Mouse (Mus musculus) neural tube, embryonic 14.5 days (tissue): ENCODE data around the gene Selenow. TPM values are rescaled to one million over a fixed set of nuclear protein-coding genes. Genes with fewer than 3 reads are reported as not detected.
A peak's percentile ranks its signal among the peaks of the same experiment; 100 is the strongest.

Source experiments
- ATAC-seq: fragments of 200-750 bp; cut with Nextera tagmentation; 2 replicates; pipeline ENCODE4 v1.8.0; 2017; ENCODE audit warnings: low read depth, mild to moderate bottlenecking, moderate TSS enrichment, moderate library complexity
- H3K27ac ChIP-seq: fragments of 300-500 bp; sonication (generic); 2 replicates; pipeline ENCODE4 v1.5.1; 2014; ENCODE audit warnings: low read depth, mild to moderate bottlenecking, control low read depth, low read length, moderate library complexity, mixed read lengths
- H3K27me3 ChIP-seq: fragments of 300-500 bp; sonication (generic); 2 replicates; pipeline ENCODE4 v1.6.1; 2014; ENCODE audit warnings: low read length; ENCODE audit not compliant: control insufficient read depth, insufficient read depth
- H3K36me3 ChIP-seq: fragments of 300-500 bp; sonication (generic); 2 replicates; pipeline ENCODE4 v1.6.1; 2014; ENCODE audit warnings: low read length, mixed read lengths; ENCODE audit not compliant: control insufficient read depth, insufficient read depth
- H3K4me1 ChIP-seq: fragments of 300-500 bp; sonication (generic); 2 replicates; pipeline ENCODE4 v1.6.1; 2014; ENCODE audit warnings: low read length; ENCODE audit not compliant: control insufficient read depth, insufficient read depth
- H3K4me2 ChIP-seq: fragments of 300-500 bp; sonication (generic); 2 replicates; pipeline ENCODE4 v1.6.1; 2014; ENCODE audit warnings: mild to moderate bottlenecking, low read depth, low read length, control low read depth
- H3K4me3 ChIP-seq: fragments of 300-500 bp; sonication (generic); 2 replicates; pipeline ENCODE4 v1.5.1; 2014; ENCODE audit warnings: low read depth, low read length, control low read depth, mixed read lengths
- H3K9ac ChIP-seq: fragments of 300-500 bp; sonication (generic); replicated peaks from 2 replicates; pipeline ENCODE4 v1.6.1; 2014; ENCODE audit warnings: low read depth, mild to moderate bottlenecking, control low read depth, low read length, mixed read lengths
- H3K9me3 ChIP-seq: fragments of 300-500 bp; sonication (generic); 2 replicates; pipeline ENCODE4 v1.6.1; 2016; ENCODE audit warnings: low read length; ENCODE audit not compliant: control insufficient read depth
- WGBS: fragments of 180-500 bp; shearing (Covaris S2); extraction: QIAGEN DNeasy Blood & Tissue Kit; methylation state at CpG from one replicate; pipeline ENCODE4 v1.1.7; 2014; 5-methylcytosine and 5-hydroxymethylcytosine counted together
- polyA plus RNA-seq: library from polyadenylated mRNA; unstranded; fragments of >200 nt; fragmentation: Nextera tagmentation; extraction: Ambion mirVana; gene quantifications from 2 replicates; pipeline ENCODE4 v1.2.1, GENCODE M21; 2014

Gene Selenow
- 1,481 and 1,546 TPM in 2 replicates for polyA plus RNA-seq

DNA sequence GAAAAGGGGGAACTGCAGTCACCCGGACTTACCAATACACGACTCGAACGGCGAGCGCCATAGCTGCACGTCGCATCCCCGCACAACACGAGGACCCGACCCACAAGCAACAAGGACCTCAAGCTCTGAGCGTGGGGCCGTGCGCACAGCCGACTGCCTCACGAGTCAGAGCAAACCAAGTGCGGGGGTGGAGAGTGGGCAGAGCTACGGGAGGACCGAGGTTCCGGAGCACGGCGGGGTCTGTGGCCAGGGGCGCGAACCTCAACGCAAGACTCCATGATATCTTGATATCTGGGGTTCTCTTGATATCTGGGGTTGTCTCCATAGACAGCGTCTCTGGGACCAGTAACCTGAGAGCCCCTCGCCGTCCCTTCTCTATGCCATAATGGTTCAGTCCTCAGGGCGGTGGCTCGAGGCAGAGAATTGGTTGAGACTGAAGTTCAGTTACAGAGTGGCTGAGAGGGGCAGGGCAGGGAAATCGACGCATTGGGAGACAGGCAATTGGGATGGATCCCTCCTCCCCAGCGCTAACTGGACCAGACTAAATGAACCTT is at the start of gene Selenow:
Gene Selenow, minus strand, starts transcription at position 183 of the 554 bp plus-strand sequence.
- peak; percentile 95 for ATAC-seq
- Histone ChIP-seq H3K4me2 (peak within 1 kb of the TSS; percentile 65), H3K27ac (peak within 1 kb of the TSS; percentile 73), H3K9me3 (no peaks in the 10 kb centered on the region), H3K36me3 (peaks cover 10% of the 10 kb centered on the region), H3K9ac (peak within 1 kb of the TSS; percentile 64), H3K4me1 (peaks cover 12% of the 10 kb centered on the region; the same call in 1 of the 2 replicates), H3K4me3 (peak within 1 kb of the TSS; percentile 85), H3K27me3 (no peaks in the 10 kb centered on the region)
- WGBS: under 1% methylated on average over 33 of the region's 33 CpGs

DNA sequence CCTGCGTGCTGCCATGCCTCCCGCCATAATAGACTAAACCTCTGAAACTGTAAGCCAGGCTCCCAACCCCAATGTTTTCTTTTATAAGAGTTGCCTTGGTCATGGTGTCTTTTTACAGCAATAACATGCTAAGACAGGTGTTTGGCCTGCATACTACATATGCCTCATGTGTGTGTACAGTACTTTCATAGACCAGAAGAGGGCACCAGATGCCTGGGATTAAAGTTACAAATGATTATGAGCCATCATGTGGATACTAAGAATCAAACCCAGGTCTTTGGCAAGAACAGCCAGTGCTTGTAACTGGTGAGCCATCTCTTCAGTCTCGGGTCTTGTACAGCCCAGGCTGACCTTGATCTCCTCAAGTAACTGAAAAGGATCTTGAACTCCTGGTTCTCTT is 47.5 kb upstream of the Selenow start:
- H3K36me3 ChIP-seq: peaks cover 18% of the 10 kb centered on the region
- H3K4me2 ChIP-seq: no peak overlapping the region
- H3K27me3 ChIP-seq: no peaks in the 10 kb centered on the region
- H3K9ac ChIP-seq: no peak overlapping the region
- 92% methylated on average over 3 of the region's 3 CpGs for WGBS
- ATAC-seq: no peak
- no peak overlapping the region for H3K4me3 ChIP-seq
- H3K9me3 ChIP-seq: no peaks in the 10 kb centered on the region
- no peak overlapping the region for H3K27ac ChIP-seq
- H3K4me1 ChIP-seq: no peaks in the 10 kb centered on the region

DNA sequence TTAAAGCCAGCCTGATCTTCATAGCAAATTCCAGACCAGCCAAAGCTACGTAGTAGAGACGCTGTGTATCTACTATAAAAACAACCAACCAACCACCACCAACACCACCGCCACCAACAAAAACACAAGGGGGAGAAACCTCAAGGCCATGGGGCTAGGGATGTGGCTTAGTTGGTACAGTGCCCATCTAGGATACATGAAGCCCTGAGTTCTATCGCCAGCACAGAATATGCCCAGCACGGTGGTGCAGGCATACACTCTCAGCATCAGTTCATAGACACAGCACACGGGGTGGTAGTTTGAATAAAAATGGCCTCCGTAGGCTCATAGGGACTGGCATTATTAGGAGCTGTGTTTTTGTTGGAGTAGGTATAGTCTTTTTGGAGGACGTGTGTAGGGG is 46.1 kb upstream of the Selenow start:
- Histone ChIP-seq H3K9me3 (no peaks in the 10 kb centered on the region), H3K9ac (no peak overlapping the region), H3K4me1 (no peaks in the 10 kb centered on the region), H3K4me3 (no peak overlapping the region), H3K27ac (no peak overlapping the region), H3K36me3 (peaks cover 13% of the 10 kb centered on the region), H3K27me3 (no peaks in the 10 kb centered on the region), H3K4me2 (no peak overlapping the region)
- 92% methylated on average over 8 of the region's 8 CpGs for WGBS
- ATAC-seq: no peak

DNA sequence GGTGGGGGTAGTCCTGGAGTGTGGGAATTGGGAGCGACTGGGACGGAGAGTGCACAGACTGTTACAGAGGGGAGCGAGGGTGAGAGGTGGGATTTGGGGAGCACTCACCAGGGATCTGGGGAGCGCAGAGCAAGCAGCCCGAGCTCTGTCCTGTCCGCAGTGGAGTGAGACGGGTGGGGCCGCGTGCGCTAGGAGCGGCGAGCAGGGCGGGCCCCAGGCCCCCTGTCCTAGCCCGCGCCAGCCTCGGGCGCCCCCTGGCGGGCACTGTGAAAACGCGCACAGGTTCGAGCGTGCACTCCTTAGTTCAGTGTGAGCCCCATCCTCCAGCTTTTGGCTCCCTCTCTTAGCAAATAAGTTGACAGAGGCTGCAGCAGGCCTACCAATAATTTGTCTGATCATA is 45.1 kb upstream of the Selenow start, which contains the start of gene Ehd2:
Gene Ehd2, minus strand, starts transcription at position 256 of the 400 bp plus-strand sequence.
- Histone ChIP-seq H3K4me3 (0 out of 2 replicates have a peak within 1 kb of the TSS, but pooled peaks have one; percentile 12), H3K27me3 (no peaks in the 10 kb centered on the region), H3K4me2 (peak within 1 kb of the TSS; percentile 37), H3K27ac (no peak within 1 kb of the TSS), H3K9me3 (no peaks in the 10 kb centered on the region), H3K36me3 (peaks cover 10% of the 10 kb centered on the region), H3K4me1 (no peaks in the 10 kb centered on the region), H3K9ac (no peak within 1 kb of the TSS)
- peak; percentile 78 for ATAC-seq
- 1% methylated on average over 21 of the region's 22 CpGs for WGBS

DNA sequence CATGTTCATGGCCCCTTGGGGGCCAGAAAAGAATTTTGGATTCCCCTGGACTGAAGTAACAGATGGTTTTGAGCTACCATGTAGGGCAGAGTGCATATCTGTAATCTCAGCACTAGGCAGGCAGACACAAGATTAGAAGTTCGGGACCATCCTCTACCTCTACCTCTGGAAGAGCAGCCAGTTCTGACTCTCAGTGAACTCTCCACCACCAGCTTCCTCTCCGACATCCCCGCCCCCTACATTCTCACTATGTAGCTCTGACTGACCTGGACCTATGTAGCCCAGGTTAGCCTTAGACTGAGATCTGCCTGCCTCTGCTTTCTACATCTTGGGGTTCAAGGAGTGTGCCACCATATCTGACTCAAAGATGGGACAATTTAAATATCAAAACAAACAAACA is 44.3 kb upstream of the Selenow start:
- no peak for ATAC-seq
- no peak overlapping the region for H3K4me2 ChIP-seq
- H3K4me1 ChIP-seq: no peaks in the 10 kb centered on the region
- WGBS: 74% methylated on average over 3 of the region's 3 CpGs
- no peak overlapping the region for H3K4me3 ChIP-seq
- H3K9me3 ChIP-seq: no peaks in the 10 kb centered on the region
- no peaks in the 10 kb centered on the region for H3K27me3 ChIP-seq
- H3K36me3 ChIP-seq: peaks cover 2% of the 10 kb centered on the region; the same call in 1 of the 2 replicates
- no peak overlapping the region for H3K9ac ChIP-seq
- H3K27ac ChIP-seq: no peak overlapping the region

DNA sequence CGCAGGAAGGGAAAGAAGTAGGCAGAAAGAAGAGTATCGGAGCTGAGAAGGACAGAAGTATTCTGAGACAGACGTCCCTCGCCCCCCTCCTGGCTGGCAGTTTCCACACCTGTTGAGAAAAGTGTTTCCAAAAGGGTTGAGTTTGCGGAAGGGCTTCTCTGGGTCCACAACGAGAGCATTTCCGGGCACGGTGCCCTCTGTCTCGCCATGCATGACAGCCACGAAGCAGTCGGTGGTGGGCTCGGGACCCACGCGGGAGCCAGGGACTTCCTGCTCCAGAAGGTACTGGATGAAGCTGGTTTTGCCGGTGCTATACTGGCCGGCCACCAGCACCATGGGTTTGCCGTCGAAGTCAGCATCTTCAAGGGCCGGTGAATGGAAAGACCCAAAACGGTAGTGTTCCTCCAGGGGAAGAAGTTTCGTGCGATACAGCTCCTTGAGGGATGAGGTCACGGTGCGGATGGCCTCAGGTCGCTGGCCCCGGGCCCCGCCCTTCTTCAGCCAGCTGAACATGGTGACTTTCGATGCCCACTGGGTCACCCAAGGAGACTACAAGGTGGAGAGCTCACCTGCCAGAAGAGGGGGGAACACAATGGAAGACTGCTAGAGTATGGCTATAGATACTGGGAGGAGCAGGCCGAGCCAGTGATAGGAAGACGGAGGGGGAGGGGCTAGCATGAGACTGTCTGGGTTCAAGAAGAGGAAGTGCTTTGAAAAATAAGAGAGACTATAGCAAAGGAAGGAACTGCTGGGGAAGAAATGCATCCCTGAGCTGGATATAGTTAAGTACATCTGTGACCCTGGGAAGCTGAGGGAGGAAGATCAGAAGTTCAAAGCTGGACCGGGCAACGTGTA is 41.8 kb upstream of the Selenow start:
- Histone ChIP-seq H3K27me3 (no peaks in the 10 kb centered on the region), H3K4me1 (no peaks in the 10 kb centered on the region), H3K4me3 (no peak overlapping the region), H3K9ac (no peak overlapping the region), H3K36me3 (no peaks in the 10 kb centered on the region), H3K9me3 (no peaks in the 10 kb centered on the region), H3K4me2 (no peak overlapping the region), H3K27ac (no peak overlapping the region)
- WGBS: 84% methylated on average over 32 of the region's 32 CpGs
- no peak for ATAC-seq

DNA sequence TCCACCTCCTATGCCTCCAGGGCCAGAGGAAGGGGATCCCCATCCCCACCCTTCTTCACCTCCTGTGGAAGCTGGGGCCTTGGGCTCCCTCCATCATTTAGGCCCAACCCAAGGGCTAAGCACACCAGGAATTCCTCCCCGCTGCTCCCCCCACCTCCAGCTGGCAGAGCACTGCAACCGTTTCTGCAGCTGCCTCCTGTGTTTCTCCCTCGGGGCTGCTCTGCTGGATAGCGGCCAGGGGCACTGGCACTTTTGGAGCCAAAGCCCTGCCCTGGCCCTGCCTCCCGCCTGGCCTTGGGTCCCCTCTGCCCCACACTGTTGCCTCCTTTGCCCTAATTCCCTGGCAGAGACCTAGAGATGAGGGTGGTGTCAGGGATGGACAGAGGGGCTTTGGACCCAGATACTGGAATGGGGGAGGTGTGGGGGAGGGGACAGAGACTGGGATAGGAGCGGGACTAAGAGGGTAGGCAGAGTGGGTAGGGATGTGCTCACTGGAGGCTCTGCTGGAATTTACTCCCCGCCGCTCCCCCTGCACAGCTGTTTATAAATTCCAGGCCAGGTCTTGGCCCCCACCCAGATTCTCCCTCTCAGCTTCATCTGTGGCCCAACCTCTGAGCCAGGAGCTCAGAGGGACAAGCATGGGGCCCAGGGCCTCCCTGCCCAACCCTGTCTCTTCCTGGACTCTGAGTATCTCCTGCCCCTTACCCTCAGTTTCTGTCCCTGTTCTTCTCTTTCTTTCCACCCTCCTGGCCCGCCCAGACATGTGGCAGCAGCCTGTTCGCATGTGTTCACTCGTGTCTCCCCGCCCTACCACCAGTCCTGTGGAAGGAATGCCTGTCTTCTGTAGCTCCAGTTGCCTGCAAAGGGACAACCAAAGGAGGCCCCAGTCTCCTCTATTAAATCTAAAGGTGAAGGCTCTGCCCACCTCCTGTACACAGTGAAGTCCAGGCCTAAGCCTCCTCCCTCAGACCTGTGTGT is 40.4 kb upstream of the Selenow start:
- H3K27me3 ChIP-seq: no peaks in the 10 kb centered on the region
- 38% methylated on average over 12 of the region's 12 CpGs for WGBS
- no peak overlapping the region for H3K4me3 ChIP-seq
- H3K9me3 ChIP-seq: no peaks in the 10 kb centered on the region
- H3K36me3 ChIP-seq: no peaks in the 10 kb centered on the region
- H3K27ac ChIP-seq: no peak overlapping the region
- no peaks in the 10 kb centered on the region for H3K4me1 ChIP-seq
- no peak overlapping the region for H3K9ac ChIP-seq
- H3K4me2 ChIP-seq: no peak overlapping the region
- peak; percentile 26; the same call in 1 of the 2 replicates for ATAC-seq

DNA sequence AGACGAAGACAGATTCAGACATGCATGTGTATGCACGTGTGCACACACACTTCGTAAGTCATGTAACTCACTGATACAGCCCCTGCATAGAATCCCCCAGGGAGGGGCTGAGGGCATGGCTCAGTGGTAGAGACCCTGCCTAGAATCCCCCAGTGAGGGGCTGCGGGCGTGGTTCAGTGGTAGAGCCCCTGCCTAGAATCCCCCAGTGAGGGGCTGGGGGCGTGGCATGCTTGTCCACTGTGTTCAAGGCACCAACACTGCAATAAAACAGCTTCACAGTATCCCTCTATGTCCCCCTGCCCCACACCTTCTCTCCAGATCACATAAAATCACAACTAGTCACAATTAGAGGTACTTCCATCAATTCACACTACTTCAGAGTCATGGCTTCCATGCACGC is 39.6 kb upstream of the Selenow start:
- 94% methylated on average over 7 of the region's 7 CpGs for WGBS
- Histone ChIP-seq H3K9me3 (no peaks in the 10 kb centered on the region), H3K27me3 (no peaks in the 10 kb centered on the region), H3K4me2 (no peak overlapping the region), H3K4me3 (no peak overlapping the region), H3K9ac (no peak overlapping the region), H3K4me1 (no peaks in the 10 kb centered on the region), H3K27ac (no peak overlapping the region), H3K36me3 (no peaks in the 10 kb centered on the region)
- ATAC-seq: no peak
